Mouse (Mus musculus) lung, embryonic 15.5 days (tissue): ENCODE measurements at regions not wholly inside any gene's neighbourhood (a gene's known extent, or its start where the extent isn't known, plus 50 kb on each side); places are given as distances from the start of the nearest gene placed in this dataset.
"Not testable (repeated sequence)": the region's sequence is repeated elsewhere in the genome, so short reads cannot be mapped to it uniquely, and the experiment has no call there.

Experiments used
- ATAC-seq: fragments of 200-750 bp; cut with Nextera tagmentation; 2 replicates; pipeline ENCODE4 v1.8.0; 2017; ENCODE audit warnings: moderate number of reproducible peaks, borderline replicate concordance; ENCODE audit not compliant: low FRiP score, low TSS enrichment; ENCODE audit errors: extremely low read depth
- H3K27ac ChIP-seq: fragments of 300-500 bp; sonication (generic); 2 replicates; pipeline ENCODE4 v1.5.1; 2015; ENCODE audit warnings: moderate library complexity, mild to moderate bottlenecking, inconsistent platforms
- H3K27me3 ChIP-seq: fragments of 300-500 bp; sonication (generic); 2 replicates; pipeline ENCODE4 v1.6.1; 2015; ENCODE audit warnings: inconsistent platforms
- H3K36me3 ChIP-seq: fragments of 300-500 bp; sonication (generic); 2 replicates; pipeline ENCODE4 v1.6.1; 2015; ENCODE audit warnings: inconsistent platforms
- H3K4me1 ChIP-seq: fragments of 300-500 bp; sonication (generic); 2 replicates; pipeline ENCODE4 v1.6.1; 2015; ENCODE audit warnings: inconsistent platforms
- H3K4me2 ChIP-seq: fragments of 300-500 bp; sonication (generic); 2 replicates; pipeline ENCODE4 v1.6.1; 2015; ENCODE audit warnings: inconsistent platforms, mild to moderate bottlenecking, moderate library complexity
- H3K4me3 ChIP-seq: fragments of 300-500 bp; sonication (generic); 2 replicates; pipeline ENCODE4 v1.5.1; 2015; ENCODE audit warnings: mild to moderate bottlenecking, inconsistent platforms
- H3K9ac ChIP-seq: fragments of 300-500 bp; sonication (generic); 2 replicates; pipeline ENCODE4 v1.6.1; 2015; ENCODE audit warnings: inconsistent platforms
- H3K9me3 ChIP-seq: fragments of 300-500 bp; sonication (generic); 2 replicates; pipeline ENCODE4 v1.6.1; 2016; ENCODE audit warnings: inconsistent platforms
- WGBS: fragments of 180-500 bp; shearing (Covaris S2); methylation state at CpG from one replicate; pipeline ENCODE4 v1.1.7; 2015; 5-methylcytosine and 5-hydroxymethylcytosine counted together

- WGBS = 46% methylated on average over 2 of the region's 2 CpGs
These were observed 79.7 kb upstream of the Scaf8 start for GRCm38 (mm10) chr17:3035099-3035498.

GRCm38 (mm10) chr17:3037145-3037870 is 77.5 kb upstream of the Scaf8 start:
- H3K4me3 ChIP-seq = no peak overlapping the region
- no peaks in the 10 kb centered on the region; the same call in 1 of the 2 replicates for H3K9me3 ChIP-seq
- no peaks in the 10 kb centered on the region for H3K27me3 ChIP-seq
- WGBS = 40% methylated on average over 3 of the region's 3 CpGs
- H3K4me1 ChIP-seq = no peaks in the 10 kb centered on the region
- no peak for ATAC-seq
- no peaks in the 10 kb centered on the region for H3K36me3 ChIP-seq
- H3K9ac ChIP-seq = no peak overlapping the region
- H3K4me2 ChIP-seq = no peak overlapping the region
- no peak overlapping the region for H3K27ac ChIP-seq

More at GRCm38 (mm10) chr17:3035099-3035498, 79.7 kb upstream of the Scaf8 start:
- no peak overlapping the region for H3K4me3 ChIP-seq
- peaks cover 4% of the 10 kb centered on the region; the same call in 1 of the 2 replicates for H3K9me3 ChIP-seq
- H3K36me3 ChIP-seq = no peaks in the 10 kb centered on the region
- H3K9ac ChIP-seq = no peak overlapping the region
- no peak for ATAC-seq
- H3K4me1 ChIP-seq = no peaks in the 10 kb centered on the region
- no peaks in the 10 kb centered on the region for H3K27me3 ChIP-seq
- H3K27ac ChIP-seq = no peak overlapping the region
- no peak overlapping the region for H3K4me2 ChIP-seq

DNA sequence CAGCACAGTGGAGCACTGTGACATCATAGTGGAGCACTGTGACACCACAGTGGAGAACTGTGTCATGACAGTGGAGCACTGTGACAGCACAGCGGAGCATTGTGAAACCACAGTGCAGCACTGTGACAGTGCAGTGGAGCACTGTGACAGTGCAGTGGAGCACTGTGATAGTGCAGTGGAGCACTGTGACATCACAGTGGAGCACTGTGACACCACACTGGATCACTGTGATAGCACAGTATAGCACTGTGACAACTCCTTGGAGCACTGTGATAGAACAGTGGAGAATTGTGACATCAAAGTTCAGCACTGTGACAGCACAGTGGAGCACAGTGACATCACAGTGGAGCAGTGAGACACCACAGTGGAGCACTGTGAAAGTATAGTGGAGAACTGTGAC is 76.7 kb upstream of the Scaf8 start:
- H3K27ac ChIP-seq = no peak overlapping the region
- no peaks in the 10 kb centered on the region for H3K4me1 ChIP-seq
- no peaks in the 10 kb centered on the region for H3K36me3 ChIP-seq
- H3K9me3 ChIP-seq = no peaks in the 10 kb centered on the region
- H3K4me3 ChIP-seq = no peak overlapping the region
- WGBS = 67% methylated on average over 1 of the region's 1 CpGs
- H3K9ac ChIP-seq = no peak overlapping the region
- H3K27me3 ChIP-seq = no peaks in the 10 kb centered on the region
- no peak for ATAC-seq
- H3K4me2 ChIP-seq = no peak overlapping the region

DNA sequence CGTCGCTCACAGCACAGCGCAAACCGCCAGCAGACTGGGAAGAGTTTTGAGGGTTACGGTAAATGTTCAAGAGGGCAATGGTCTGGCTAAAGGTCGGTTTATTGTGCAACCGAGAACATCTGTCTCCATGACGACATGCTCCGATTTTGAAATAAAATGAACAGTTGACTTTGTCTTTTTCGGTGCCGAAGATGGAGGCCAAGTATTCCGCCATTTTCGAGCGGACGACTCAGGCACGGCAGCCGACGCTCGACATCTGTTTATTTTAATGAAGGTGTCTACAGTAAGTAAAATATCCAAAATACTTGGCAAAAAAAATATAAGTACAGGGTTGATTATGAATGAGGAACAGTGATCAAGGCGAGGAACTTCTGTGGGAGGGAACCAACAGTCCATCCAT is 70.3 kb upstream of the Scaf8 start:
- not testable (repeated sequence) for H3K4me1 ChIP-seq, H3K27me3 ChIP-seq, ATAC-seq, H3K27ac ChIP-seq, H3K36me3 ChIP-seq, H3K9me3 ChIP-seq, H3K4me2 ChIP-seq, H3K4me3 ChIP-seq, H3K9ac ChIP-seq
- 88% methylated on average over 20 of the region's 20 CpGs for WGBS

GRCm38 (mm10) chr17:3053859-3054258 is 60.9 kb upstream of the Scaf8 start:
- not testable (repeated sequence) for H3K36me3 ChIP-seq, H3K4me2 ChIP-seq, H3K9ac ChIP-seq, H3K9me3 ChIP-seq, ATAC-seq, H3K27me3 ChIP-seq, H3K4me1 ChIP-seq, H3K4me3 ChIP-seq, H3K27ac ChIP-seq
- WGBS = 78% methylated on average over 4 of the region's 4 CpGs

- not testable (repeated sequence) for H3K4me1 ChIP-seq, H3K4me2 ChIP-seq, H3K9me3 ChIP-seq, H3K27me3 ChIP-seq, H3K27ac ChIP-seq, H3K4me3 ChIP-seq, ATAC-seq, H3K36me3 ChIP-seq, H3K9ac ChIP-seq
- WGBS = 43% methylated on average over 8 of the region's 8 CpGs
These were observed 59.9 kb upstream of the Scaf8 start for GRCm38 (mm10) chr17:3054848-3055247.

DNA sequence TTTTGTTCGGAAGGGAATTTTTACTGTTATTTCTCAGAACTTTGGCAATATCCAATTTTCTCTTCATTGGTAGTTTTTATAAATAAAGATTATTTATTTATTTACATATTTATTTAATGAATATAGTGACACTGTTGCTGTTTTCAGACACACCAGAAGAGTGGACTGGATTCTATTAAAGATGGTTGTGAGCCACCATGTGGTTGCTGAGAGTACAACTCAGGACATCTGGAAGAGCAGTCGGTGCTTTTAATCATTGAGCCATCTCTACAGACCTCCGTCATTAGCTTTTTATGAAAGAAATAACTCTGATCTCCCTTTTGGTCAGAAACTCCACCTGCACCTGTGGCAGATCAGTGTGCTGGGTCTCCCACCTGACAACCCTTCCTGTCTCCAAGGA is 59.4 kb upstream of the Scaf8 start:
- not testable (repeated sequence) for H3K9ac ChIP-seq, H3K27me3 ChIP-seq, H3K4me2 ChIP-seq, H3K4me3 ChIP-seq, H3K9me3 ChIP-seq, ATAC-seq, H3K36me3 ChIP-seq, H3K4me1 ChIP-seq, H3K27ac ChIP-seq
- WGBS = 72% methylated on average over 3 of the region's 3 CpGs

- not testable (repeated sequence) for H3K36me3 ChIP-seq, H3K27me3 ChIP-seq, H3K4me3 ChIP-seq, H3K4me1 ChIP-seq, H3K4me2 ChIP-seq, H3K9me3 ChIP-seq, H3K27ac ChIP-seq, ATAC-seq, H3K9ac ChIP-seq
- WGBS = 90% methylated on average over 1 of the region's 1 CpGs
These were observed 51.4 kb upstream of the Scaf8 start for GRCm38 (mm10) chr17:3063401-3063800.
